Mouse (Mus musculus) stomach, postnatal 0 days (tissue): ENCODE results near the gene Bach1. TPM values are rescaled to one million over a fixed set of nuclear protein-coding genes. Genes with fewer than 3 reads are reported as not detected.

Source experiments
- ATAC-seq: fragments of 200-750 bp; cut with Nextera tagmentation; 2 replicates; pipeline ENCODE4 v1.8.0; 2017; ENCODE audit not compliant: low FRiP score, low TSS enrichment
- DNase-seq: peaks from one replicate; pipeline ENCODE4 v3.0.0-alpha.2; 2016; ENCODE audit warnings: low spot score
- H3K27ac ChIP-seq: fragments of 300-500 bp; sonication (generic); replicated peaks from 2 replicates; pipeline ENCODE4 v1.5.1; 2014; ENCODE audit warnings: mild to moderate bottlenecking, control low read depth
- H3K27me3 ChIP-seq: fragments of 300-500 bp; sonication (generic); 2 replicates; pipeline ENCODE4 v1.6.1; 2014; ENCODE audit warnings: low read length; ENCODE audit not compliant: control insufficient read depth, insufficient read depth
- H3K36me3 ChIP-seq: fragments of 300-500 bp; sonication (generic); 2 replicates; pipeline ENCODE4 v1.6.1; 2014; ENCODE audit warnings: low read length, mixed read lengths; ENCODE audit not compliant: control insufficient read depth, insufficient read depth
- H3K4me1 ChIP-seq: fragments of 300-500 bp; sonication (generic); replicated peaks from 2 replicates; pipeline ENCODE4 v1.6.1; 2014; ENCODE audit warnings: antibody characterized with exemption; ENCODE audit not compliant: control insufficient read depth, insufficient read depth
- H3K4me2 ChIP-seq: fragments of 300-500 bp; sonication (generic); replicated peaks from 2 replicates; pipeline ENCODE4 v1.6.1; 2014; ENCODE audit warnings: low read depth, mild to moderate bottlenecking, control low read depth, moderate library complexity
- H3K4me3 ChIP-seq: fragments of 300-500 bp; sonication (generic); 2 replicates; pipeline ENCODE4 v1.5.1; 2014; ENCODE audit warnings: low read depth, low read length, control low read depth
- H3K9ac ChIP-seq: fragments of 300-500 bp; sonication (generic); 2 replicates; pipeline ENCODE4 v1.6.1; 2014; ENCODE audit warnings: mild to moderate bottlenecking, low read length, control low read depth, mixed read lengths
- H3K9me3 ChIP-seq: fragments of 300-500 bp; sonication (generic); 2 replicates; pipeline ENCODE4 v1.6.1; 2016; ENCODE audit warnings: low read length; ENCODE audit not compliant: control insufficient read depth
- CTCF ChIP-seq: IDR thresholded peaks from 2 replicates; pipeline ENCODE4 v1.5.1; 2016; ENCODE audit warnings: antibody characterized with exemption, low read depth, mild to moderate bottlenecking, moderate library complexity
- EP300 ChIP-seq: optimal IDR thresholded peaks from 2 replicates; pipeline ENCODE3; 2016; ENCODE audit warnings: antibody characterized with exemption
- WGBS: fragments of 180-500 bp; shearing (Covaris S2); extraction: QIAGEN DNeasy Blood & Tissue Kit; methylation state at CpG from one replicate; pipeline ENCODE4 v1.1.7; 2014; 5-methylcytosine and 5-hydroxymethylcytosine counted together
- polyA plus RNA-seq: library from polyadenylated mRNA; unstranded; fragments of >200 nt; fragmentation: Nextera tagmentation; extraction: Ambion mirVana; gene quantifications from 2 replicates; pipeline ENCODE4 v1.2.1, GENCODE M21; 2015

The Bach1 gene
- polyA plus RNA-seq, 1 experiment from 2014 or later = 5.3 TPM

- no peak overlapping the region for H3K27ac ChIP-seq
- H3K27me3 ChIP-seq = no peaks in the 10 kb centered on the region
- H3K4me3 ChIP-seq = no peak overlapping the region
- no peak overlapping the region for H3K9ac ChIP-seq
- peaks cover 10% of the 10 kb centered on the region for H3K36me3 ChIP-seq
- DNase-seq (no peak), ATAC-seq (no peak)
- H3K4me1 ChIP-seq = no peaks in the 10 kb centered on the region
- TF ChIP-seq EP300 (no peak), CTCF (no peak)
- no peak overlapping the region for H3K4me2 ChIP-seq
- 87% methylated on average over 8 of the region's 8 CpGs for WGBS
- no peaks in the 10 kb centered on the region for H3K9me3 ChIP-seq
Measured at GRCm38 (mm10) chr16:87728703-87729102, 30.0 kb downstream of the Bach1 start.

- Histone ChIP-seq H3K4me2 (no peak overlapping the region), H3K36me3 (peaks cover 10% of the 10 kb centered on the region), H3K4me1 (no peaks in the 10 kb centered on the region), H3K27ac (no peak overlapping the region), H3K9me3 (no peaks in the 10 kb centered on the region), H3K9ac (no peak overlapping the region), H3K27me3 (no peaks in the 10 kb centered on the region), H3K4me3 (no peak overlapping the region)
- 90% methylated on average over 20 of the region's 20 CpGs for WGBS
- ATAC-seq (no peak), DNase-seq (no peak)
- TF ChIP-seq CTCF = no peak
- TF ChIP-seq EP300 = no peak
Measured at GRCm38 (mm10) chr16:87729469-87729868, 30.7 kb downstream of the Bach1 start.

GRCm38 (mm10) chr16:87734868-87735381 is 36.2 kb downstream of the Bach1 start:
- WGBS = 81% methylated on average over 4 of the region's 4 CpGs
- Histone ChIP-seq H3K27ac (no peak overlapping the region), H3K9me3 (no peaks in the 10 kb centered on the region), H3K4me3 (no peak overlapping the region), H3K9ac (no peak overlapping the region), H3K4me2 (no peak overlapping the region), H3K36me3 (peaks cover 3% of the 10 kb centered on the region; the same call in 1 of the 2 replicates), H3K4me1 (no peaks in the 10 kb centered on the region), H3K27me3 (no peaks in the 10 kb centered on the region)
- TF ChIP-seq EP300 = no peak
- no peak for TF ChIP-seq CTCF
- ATAC-seq = no peak
- no peak for DNase-seq

- no peak overlapping the region for H3K4me2 ChIP-seq
- H3K9ac ChIP-seq = no peak overlapping the region
- H3K27me3 ChIP-seq = no peaks in the 10 kb centered on the region
- DNase-seq (no peak), ATAC-seq (no peak)
- no peaks in the 10 kb centered on the region for H3K36me3 ChIP-seq
- TF ChIP-seq EP300 (no peak), CTCF (no peak)
- H3K27ac ChIP-seq = no peak overlapping the region
- 78% methylated on average over 11 of the region's 11 CpGs for WGBS
- no peaks in the 10 kb centered on the region for H3K9me3 ChIP-seq
- no peak overlapping the region for H3K4me3 ChIP-seq
- no peaks in the 10 kb centered on the region for H3K4me1 ChIP-seq
Measured at GRCm38 (mm10) chr16:87736106-87736505, 37.4 kb downstream of the Bach1 start.

- no peaks in the 10 kb centered on the region for H3K9me3 ChIP-seq
- no peaks in the 10 kb centered on the region for H3K4me1 ChIP-seq
- no peak for TF ChIP-seq EP300
- no peak for TF ChIP-seq CTCF
- H3K4me2 ChIP-seq = no peak overlapping the region
- H3K4me3 ChIP-seq = no peak overlapping the region
- ATAC-seq = no peak
- no peaks in the 10 kb centered on the region for H3K27me3 ChIP-seq
- no peaks in the 10 kb centered on the region for H3K36me3 ChIP-seq
- H3K9ac ChIP-seq = no peak overlapping the region
- no peak overlapping the region for H3K27ac ChIP-seq
- no peak for DNase-seq
- whole genome bisulfite sequencing = 49% methylated on average over 8 of the region's 8 CpGs
Measured at GRCm38 (mm10) chr16:87737296-87737695, 38.6 kb downstream of the Bach1 start.

- H3K4me1 ChIP-seq = no peaks in the 10 kb centered on the region
- 77% methylated on average over 20 of the region's 21 CpGs for WGBS
- H3K9me3 ChIP-seq = no peaks in the 10 kb centered on the region
- DNase-seq = no peak
- no peaks in the 10 kb centered on the region for H3K36me3 ChIP-seq
- H3K4me3 ChIP-seq = no peak overlapping the region
- H3K4me2 ChIP-seq = no peak overlapping the region
- no peak for ATAC-seq
- no peaks in the 10 kb centered on the region for H3K27me3 ChIP-seq
- no peak overlapping the region for H3K9ac ChIP-seq
- no peak overlapping the region for H3K27ac ChIP-seq
- no peak for TF ChIP-seq CTCF
- no peak for TF ChIP-seq EP300
Measured at GRCm38 (mm10) chr16:87737842-87738639, 39.3 kb downstream of the Bach1 start.
